Mouse (Mus musculus): Measurements from ENCODE around the gene Fitm2. TPM values are rescaled to one million over a fixed set of nuclear protein-coding genes. Genes with fewer than 3 reads are reported as not detected.
A peak's percentile ranks its signal among the peaks of the same experiment; 100 is the strongest.

Gene Fitm2
- polyA plus RNA-seq, 1 experiment from 2014 or later = 11.2 TPM

DNA sequence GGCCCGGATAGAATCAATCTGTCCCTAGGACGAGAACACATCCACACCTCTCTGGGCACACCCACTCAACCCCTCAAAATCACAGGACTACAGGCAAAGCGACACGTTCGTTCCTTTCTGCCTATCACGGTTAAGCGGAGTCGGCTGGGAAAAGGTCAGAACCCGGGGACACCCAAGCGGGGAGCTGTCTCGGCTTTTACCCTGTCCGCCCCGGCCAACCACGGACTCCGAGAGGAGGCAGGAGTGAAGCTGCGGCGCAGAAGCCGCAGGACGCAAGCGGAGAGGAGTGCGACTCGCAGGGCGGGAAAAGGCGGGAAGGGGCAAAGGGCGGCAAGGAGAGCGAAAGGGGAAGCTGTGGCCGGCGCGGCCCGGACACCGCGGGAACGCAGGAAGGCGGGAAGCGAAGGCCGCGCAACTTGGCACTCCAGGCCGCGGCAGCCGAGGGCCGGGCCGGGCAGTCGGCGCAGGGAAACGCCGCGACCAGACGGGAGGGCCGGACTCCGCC, 53.5 kb downstream of the Fitm2 start:
- H3K4me3 ChIP-seq = peak overlapping the region; percentile 98
- ATAC-seq (ENCODE audit: low FRiP score, low read depth) = no peak
- under 1% methylated on average over 42 of the region's 50 CpGs for WGBS
- H3K4me2 ChIP-seq (replicated peaks) = peak overlapping the region; percentile 96
- H3K9ac ChIP-seq (replicated peaks) = peak overlapping the region; percentile 92
- peaks cover 13% of the 10 kb centered on the region for H3K36me3 ChIP-seq
- peaks cover 27% of the 10 kb centered on the region for H3K4me1 ChIP-seq
- no peaks in the 10 kb centered on the region for H3K9me3 ChIP-seq
- H3K27me3 ChIP-seq = no peaks in the 10 kb centered on the region
- peak overlapping the region; percentile 76 for H3K27ac ChIP-seq (replicated peaks)

DNA sequence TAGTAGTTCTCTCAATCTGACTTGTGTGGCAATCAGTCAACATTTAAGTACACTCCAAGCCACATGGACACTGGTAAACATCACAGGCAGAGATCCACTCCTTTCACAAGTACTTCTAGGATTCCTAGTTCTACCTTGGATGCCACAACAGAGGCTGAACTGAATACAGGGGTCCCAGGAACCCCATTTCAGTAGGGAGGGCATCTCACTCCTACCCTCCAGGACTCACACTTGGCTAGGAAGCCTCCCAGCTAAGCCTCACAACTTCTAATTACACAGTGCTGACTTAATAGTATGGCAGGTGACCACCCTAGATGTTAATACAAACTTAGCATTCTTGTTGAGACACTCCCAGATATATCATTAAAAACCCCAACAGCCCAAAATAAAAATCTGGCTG, 54.6 kb downstream of the Fitm2 start:
- Histone ChIP-seq H3K9me3 (no peaks in the 10 kb centered on the region), H3K4me3 (peak overlapping the region; percentile 98), H3K4me1 (peaks cover 27% of the 10 kb centered on the region), H3K27me3 (no peaks in the 10 kb centered on the region), H3K36me3 (peaks cover 10% of the 10 kb centered on the region), H3K4me2 (replicated peaks) (peak overlapping the region; percentile 96), H3K9ac (replicated peaks) (peak overlapping the region; percentile 92; the same call in 1 of the 2 replicates), H3K27ac (replicated peaks) (no peak overlapping the region)
- ATAC-seq (ENCODE audit: low FRiP score, low read depth) = no peak

DNA sequence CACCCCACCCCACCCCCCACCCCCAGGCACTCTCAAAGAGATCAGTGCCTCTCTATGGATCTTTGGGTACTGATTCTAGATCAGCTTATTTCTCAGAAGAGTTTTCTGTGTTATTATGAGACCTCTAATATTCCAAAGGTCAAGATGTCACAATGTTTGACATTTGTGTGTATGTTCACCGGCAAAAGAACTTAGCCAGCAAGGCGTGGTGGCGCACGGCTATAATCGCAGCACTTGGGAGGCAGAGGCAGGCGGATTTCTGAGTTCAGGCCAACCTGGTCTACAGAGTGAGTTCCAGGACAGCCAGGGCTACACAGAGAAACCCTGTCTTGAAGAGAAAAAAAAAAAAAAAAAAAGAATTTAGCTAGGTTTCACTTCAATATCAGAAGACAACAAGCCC, 55.4 kb downstream of the Fitm2 start:
- peaks cover 27% of the 10 kb centered on the region for H3K4me1 ChIP-seq
- no peak for ATAC-seq (ENCODE audit: low FRiP score, low read depth)
- 98% methylated on average over 6 of the region's 6 CpGs for WGBS

More for the DNA sequence above, 55.4 kb downstream of the Fitm2 start:
- Histone ChIP-seq H3K27me3 (no peaks in the 10 kb centered on the region), H3K4me2 (replicated peaks) (no peak overlapping the region), H3K9ac (replicated peaks) (no peak overlapping the region), H3K27ac (replicated peaks) (no peak overlapping the region), H3K36me3 (peaks cover 14% of the 10 kb centered on the region), H3K4me3 (no peak overlapping the region), H3K9me3 (no peaks in the 10 kb centered on the region)

Other genes with a start within 250 kb of the Fitm2 start
- gene Jph2, start 74.6 kb downstream of the Fitm2 start, polyA plus RNA-seq (2016; fragmentation: Nextera tagmentation; extraction: Ambion mirVana) = 0.30 and 0.45 TPM in 2 replicates
- gene Oser1, start 47.9 kb downstream of the Fitm2 start, polyA plus RNA-seq (2016; fragmentation: Nextera tagmentation; extraction: Ambion mirVana) = 77.3 and 82.3 TPM in 2 replicates
- 62.6 and 63.4 TPM in 2 replicates for gene Gdap1l1, start 34.2 kb downstream of the Fitm2 start, polyA plus RNA-seq (2016; fragmentation: Nextera tagmentation; extraction: Ambion mirVana)
- gene R3hdml, start 19.7 kb upstream of the Fitm2 start, polyA plus RNA-seq (2016; fragmentation: Nextera tagmentation; extraction: Ambion mirVana) = not detected in 2 replicates
- gene Hnf4a, start 34.2 kb upstream of the Fitm2 start, polyA plus RNA-seq (2016; fragmentation: Nextera tagmentation; extraction: Ambion mirVana) = not detected in 2 replicates
- 52.3 and 53.2 TPM in 2 replicates for gene Ttpal, start 129.7 kb upstream of the Fitm2 start, polyA plus RNA-seq (2016; fragmentation: Nextera tagmentation; extraction: Ambion mirVana)
- 35.0 and 36.9 TPM in 2 replicates for gene Serinc3, start 172.5 kb upstream of the Fitm2 start, polyA plus RNA-seq (2016; fragmentation: Nextera tagmentation; extraction: Ambion mirVana)
- gene Pkig, start 185.8 kb upstream of the Fitm2 start, polyA plus RNA-seq (2016; fragmentation: Nextera tagmentation; extraction: Ambion mirVana) = 120 and 125 TPM in 2 replicates